Mouse (Mus musculus) embryonic facial prominence, embryonic 11.5 days (tissue): Measurements from ENCODE around the gene Jag2. TPM values are rescaled to one million over a fixed set of nuclear protein-coding genes. Genes with fewer than 3 reads are reported as not detected.

Experiments used
- ATAC-seq: fragments of 200-750 bp; cut with Nextera tagmentation; replicated peaks from 2 replicates; pipeline ENCODE4 v1.8.0; 2017; ENCODE audit warnings: low read depth; ENCODE audit not compliant: insufficient number of reproducible peaks, low FRiP score, low TSS enrichment
- DNase-seq: peaks from one replicate; pipeline ENCODE4 v3.0.0-alpha.2; 2015; ENCODE audit warnings: low spot score
- H3K27ac ChIP-seq: fragments of 300-500 bp; sonication (generic); replicated peaks from 2 replicates; pipeline ENCODE4 v1.5.1; 2014; ENCODE audit warnings: mild to moderate bottlenecking, low read depth, low read length, control low read depth
- H3K27me3 ChIP-seq: fragments of 300-500 bp; sonication (generic); 2 replicates; pipeline ENCODE4 v1.6.1; 2014; ENCODE audit warnings: mild to moderate bottlenecking, low read length, moderate library complexity, mixed read lengths; ENCODE audit not compliant: control insufficient read depth, insufficient read depth
- H3K36me3 ChIP-seq: fragments of 300-500 bp; sonication (generic); replicated peaks from 2 replicates; pipeline ENCODE4 v1.6.1; 2014; ENCODE audit warnings: low read depth, mild to moderate bottlenecking, low read length, moderate library complexity, mixed read lengths; ENCODE audit not compliant: control insufficient read depth, insufficient read depth
- H3K4me1 ChIP-seq: fragments of 300-500 bp; sonication (generic); 2 replicates; pipeline ENCODE4 v1.6.1; 2014; ENCODE audit warnings: low read length, mixed read lengths; ENCODE audit not compliant: control insufficient read depth, insufficient read depth
- H3K4me2 ChIP-seq: fragments of 300-500 bp; sonication (generic); 2 replicates; pipeline ENCODE4 v1.6.1; 2014; ENCODE audit warnings: low read depth, mild to moderate bottlenecking, control low read depth, low read length, moderate library complexity
- H3K4me3 ChIP-seq: fragments of 300-500 bp; sonication (generic); 2 replicates; pipeline ENCODE4 v1.5.1; 2014; ENCODE audit warnings: low read depth, low read length, control low read depth
- H3K9ac ChIP-seq: fragments of 300-500 bp; sonication (generic); replicated peaks from 2 replicates; pipeline ENCODE4 v1.6.1; 2014; ENCODE audit warnings: mild to moderate bottlenecking, control low read depth, low read length
- H3K9me3 ChIP-seq: fragments of 300-500 bp; sonication (generic); replicated peaks from 2 replicates; pipeline ENCODE4 v1.6.1; 2016; ENCODE audit warnings: mild to moderate bottlenecking, low read length, inconsistent platforms, mixed read lengths; ENCODE audit not compliant: control insufficient read depth
- WGBS: fragments of 180-500 bp; shearing (Covaris S2); extraction: QIAGEN DNeasy Blood & Tissue Kit; methylation state at CpG from one replicate; pipeline ENCODE4 v1.1.7; 2014; 5-methylcytosine and 5-hydroxymethylcytosine counted together
- polyA plus RNA-seq: library from polyadenylated mRNA; unstranded; fragments of >200 nt; fragmentation: Nextera tagmentation; extraction: Ambion mirVana; gene quantifications from 2 replicates; pipeline ENCODE4 v1.2.1, GENCODE M21; 2014

The Jag2 gene
- polyA plus RNA-seq, 1 experiment from 2014 or later = 3.5 TPM

GRCm38 (mm10) chr12:112894303-112894884 is 35.2 kb downstream of the Jag2 start:
- 76% methylated on average over 11 of the region's 11 CpGs for WGBS
- no peaks in the 10 kb centered on the region for H3K9me3 ChIP-seq
- no peak overlapping the region for H3K4me3 ChIP-seq
- no peaks in the 10 kb centered on the region for H3K4me1 ChIP-seq
- H3K4me2 ChIP-seq = no peak overlapping the region
- ATAC-seq (no peak), DNase-seq (no peak)
- no peaks in the 10 kb centered on the region for H3K27me3 ChIP-seq
- H3K27ac ChIP-seq = no peak overlapping the region
- no peak overlapping the region for H3K9ac ChIP-seq
- no peaks in the 10 kb centered on the region for H3K36me3 ChIP-seq

GRCm38 (mm10) chr12:112885465-112885864 is 44.1 kb downstream of the Jag2 start:
- 55% methylated on average over 7 of the region's 7 CpGs for WGBS
- ATAC-seq = no peak
- Histone ChIP-seq H3K4me3 (no peak overlapping the region), H3K9ac (no peak overlapping the region), H3K36me3 (no peaks in the 10 kb centered on the region), H3K4me1 (no peaks in the 10 kb centered on the region), H3K4me2 (no peak overlapping the region), H3K27me3 (no peaks in the 10 kb centered on the region), H3K9me3 (no peaks in the 10 kb centered on the region), H3K27ac (no peak overlapping the region)
- peak; percentile 21 for DNase-seq

GRCm38 (mm10) chr12:112881301-112881815 is 48.2 kb downstream of the Jag2 start:
- no peak for ATAC-seq
- no peaks in the 10 kb centered on the region for H3K36me3 ChIP-seq
- peaks cover 26% of the 10 kb centered on the region for H3K27me3 ChIP-seq
- no peak overlapping the region for H3K4me2 ChIP-seq
- 78% methylated on average over 6 of the region's 6 CpGs for WGBS
- no peak for DNase-seq
- H3K9ac ChIP-seq = no peak overlapping the region
- no peak overlapping the region for H3K4me3 ChIP-seq
- H3K4me1 ChIP-seq = peaks cover 4% of the 10 kb centered on the region; the same call in 1 of the 2 replicates
- no peaks in the 10 kb centered on the region for H3K9me3 ChIP-seq
- no peak overlapping the region for H3K27ac ChIP-seq

- Histone ChIP-seq H3K27ac (no peak overlapping the region), H3K4me3 (no peak overlapping the region), H3K4me2 (no peak overlapping the region), H3K4me1 (peaks cover 6% of the 10 kb centered on the region; the same call in 1 of the 2 replicates), H3K27me3 (peaks cover 33% of the 10 kb centered on the region), H3K36me3 (no peaks in the 10 kb centered on the region), H3K9me3 (no peaks in the 10 kb centered on the region), H3K9ac (no peak overlapping the region)
- ATAC-seq = no peak
- WGBS = 73% methylated on average over 4 of the region's 4 CpGs
- DNase-seq = no peak
These were observed 48.9 kb downstream of the Jag2 start for GRCm38 (mm10) chr12:112880661-112881060.

GRCm38 (mm10) chr12:112879731-112880130 is 49.8 kb downstream of the Jag2 start:
- Histone ChIP-seq H3K9ac (no peak overlapping the region), H3K4me1 (peaks cover 6% of the 10 kb centered on the region; the same call in 1 of the 2 replicates), H3K36me3 (no peaks in the 10 kb centered on the region), H3K4me2 (no peak overlapping the region), H3K27me3 (peaks cover 43% of the 10 kb centered on the region), H3K9me3 (no peaks in the 10 kb centered on the region), H3K4me3 (no peak overlapping the region), H3K27ac (no peak overlapping the region)
- WGBS = 79% methylated on average over 5 of the region's 5 CpGs
- DNase-seq = no peak
- ATAC-seq = no peak

- DNase-seq (peak; percentile 58), ATAC-seq (peak; percentile 31)
- Histone ChIP-seq H3K27me3 (peaks cover 52% of the 10 kb centered on the region), H3K4me1 (peaks cover 6% of the 10 kb centered on the region; the same call in 1 of the 2 replicates), H3K36me3 (no peaks in the 10 kb centered on the region), H3K9me3 (no peaks in the 10 kb centered on the region), H3K9ac (peak overlapping the region; percentile 59), H3K27ac (0 out of 2 replicates have a peak overlapping the region, but pooled peaks have one; percentile 13), H3K4me2 (peak overlapping the region; percentile 81), H3K4me3 (peak overlapping the region; percentile 31)
- under 1% methylated on average over 23 of the region's 37 CpGs for WGBS
These were observed 52.0 kb downstream of the Jag2 start for GRCm38 (mm10) chr12:112877607-112878020.

- H3K27ac ChIP-seq = no peak overlapping the region
- peaks cover 52% of the 10 kb centered on the region for H3K27me3 ChIP-seq
- no peaks in the 10 kb centered on the region for H3K36me3 ChIP-seq
- DNase-seq (peak; percentile 46), ATAC-seq (no peak)
- H3K4me3 ChIP-seq = peak overlapping the region; percentile 31
- peak overlapping the region; percentile 81 for H3K4me2 ChIP-seq
- peak overlapping the region; percentile 59 for H3K9ac ChIP-seq
- H3K9me3 ChIP-seq = no peaks in the 10 kb centered on the region
- 6% methylated on average over 17 of the region's 17 CpGs for WGBS
- H3K4me1 ChIP-seq = peaks cover 6% of the 10 kb centered on the region; the same call in 1 of the 2 replicates
These were observed 52.5 kb downstream of the Jag2 start for GRCm38 (mm10) chr12:112877073-112877576.
